Mouse (Mus musculus) heart, embryonic 14.5 days (tissue): ENCODE results near the gene Ube2ql1. TPM values are rescaled to one million over a fixed set of nuclear protein-coding genes. Genes with fewer than 3 reads are reported as not detected.

ENCODE experiments used
- ATAC-seq: fragments of 200-750 bp; cut with Nextera tagmentation; 2 replicates; pipeline ENCODE4 v1.8.0; 2017; ENCODE audit warnings: low read depth, moderate TSS enrichment; ENCODE audit not compliant: insufficient number of reproducible peaks, insufficient read depth, low FRiP score
- H3K27ac ChIP-seq, 2 experiments: fragments of 200-500 bp in 1 of 2; fragments of 300-500 bp in 1 of 2; sonication (generic) in 1 of 2; replicated peaks in 1 of 2; 2 replicates each; pipeline ENCODE4 v1.5.1; 2012 to 2014; ENCODE audit warnings: low read depth in 2 of 2, low read length in 2 of 2, control low read depth in 1 of 2, mild to moderate bottlenecking in 1 of 2, mixed read lengths in 1 of 2; ENCODE audit not compliant: control insufficient read depth in 1 of 2, insufficient read depth in 1 of 2
- H3K27me3 ChIP-seq: fragments of 300-500 bp; sonication (generic); 2 replicates; pipeline ENCODE4 v1.6.1; 2014; ENCODE audit warnings: mild to moderate bottlenecking, low read length, control low read depth; ENCODE audit not compliant: control insufficient read depth, insufficient read depth
- H3K36me3 ChIP-seq: fragments of 300-500 bp; sonication (generic); 2 replicates; pipeline ENCODE4 v1.6.1; 2014; ENCODE audit warnings: mild to moderate bottlenecking, control low read depth, low read length, mixed read lengths; ENCODE audit not compliant: control insufficient read depth, insufficient read depth
- H3K4me1 ChIP-seq, 2 experiments: fragments of 200-500 bp in 1 of 2; fragments of 300-500 bp in 1 of 2; sonication (generic) in 1 of 2; 2 replicates each; pipeline ENCODE4 v1.6.1; 2012 to 2014; ENCODE audit warnings: low read length in 2 of 2, control low read depth in 1 of 2, mixed read lengths in 1 of 2; ENCODE audit not compliant: control insufficient read depth in 2 of 2, insufficient read depth in 2 of 2
- H3K4me2 ChIP-seq: fragments of 300-500 bp; sonication (generic); 2 replicates; pipeline ENCODE4 v1.6.1; 2014; ENCODE audit warnings: mild to moderate bottlenecking, low read length
- H3K4me3 ChIP-seq, 2 experiments: fragments of 200-500 bp in 1 of 2; fragments of 300-500 bp in 1 of 2; sonication (generic) in 1 of 2; 2 replicates each; pipeline ENCODE4 v1.5.1; 2012 to 2014; ENCODE audit warnings: low read length in 2 of 2, mild to moderate bottlenecking in 2 of 2, control low read depth in 1 of 2, low read depth in 1 of 2, moderate library complexity in 1 of 2; ENCODE audit not compliant: control insufficient read depth in 1 of 2, insufficient read depth in 1 of 2
- H3K9ac ChIP-seq: fragments of 300-500 bp; sonication (generic); 2 replicates; pipeline ENCODE4 v1.6.1; 2014; ENCODE audit warnings: mild to moderate bottlenecking, low read length
- H3K9me3 ChIP-seq: fragments of 300-500 bp; sonication (generic); 2 replicates; pipeline ENCODE4 v1.6.1; 2016; ENCODE audit warnings: low read length, control low read depth; ENCODE audit not compliant: control insufficient read depth
- WGBS: fragments of 180-500 bp; shearing (Covaris S2); extraction: QIAGEN DNeasy Blood & Tissue Kit; methylation state at CpG from one replicate; pipeline ENCODE4 v1.1.7; 2014; 5-methylcytosine and 5-hydroxymethylcytosine counted together
- polyA plus RNA-seq: library from polyadenylated mRNA; unstranded; fragments of >200 nt; fragmentation: Nextera tagmentation; extraction: Ambion mirVana; gene quantifications from 2 replicates; pipeline ENCODE4 v1.2.1, GENCODE M21; 2014

Ube2ql1 gene
- polyA plus RNA-seq, 1 experiment from 2014 or later: 1.0 TPM

DNA sequence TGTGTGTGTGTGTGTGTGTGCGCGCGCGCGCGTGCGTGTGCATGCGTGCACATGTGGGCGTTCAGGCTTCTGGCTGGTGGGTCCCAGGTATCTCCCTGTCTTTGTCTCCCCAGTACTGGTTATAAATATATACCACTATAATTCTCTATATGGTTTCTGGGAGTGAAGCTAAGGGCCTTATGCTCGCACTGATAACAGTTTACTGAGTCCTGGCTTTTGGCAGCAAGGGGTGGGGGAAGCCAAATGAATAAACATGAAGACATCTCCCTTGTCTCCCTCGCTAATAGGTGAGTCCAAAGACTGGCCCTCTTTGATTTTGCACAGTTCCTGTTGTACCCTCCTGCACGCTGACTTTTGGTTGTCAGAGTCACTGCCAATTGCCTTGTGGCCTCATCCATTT is 32.2 kb downstream of the Ube2ql1 start:
- ATAC-seq: no peak
- H3K9ac ChIP-seq: no peak overlapping the region
- H3K4me1 ChIP-seq: no peaks in the 10 kb centered on the region
- H3K4me2 ChIP-seq: no peak overlapping the region
- no peaks in the 10 kb centered on the region for H3K9me3 ChIP-seq
- no peaks in the 10 kb centered on the region; the same call in 1 of the 2 replicates for H3K27me3 ChIP-seq
- H3K4me3 ChIP-seq: no peak overlapping the region
- 87% methylated on average over 12 of the region's 12 CpGs for whole genome bisulfite sequencing
- H3K36me3 ChIP-seq: no peaks in the 10 kb centered on the region
- H3K27ac ChIP-seq: no peak overlapping the region

DNA sequence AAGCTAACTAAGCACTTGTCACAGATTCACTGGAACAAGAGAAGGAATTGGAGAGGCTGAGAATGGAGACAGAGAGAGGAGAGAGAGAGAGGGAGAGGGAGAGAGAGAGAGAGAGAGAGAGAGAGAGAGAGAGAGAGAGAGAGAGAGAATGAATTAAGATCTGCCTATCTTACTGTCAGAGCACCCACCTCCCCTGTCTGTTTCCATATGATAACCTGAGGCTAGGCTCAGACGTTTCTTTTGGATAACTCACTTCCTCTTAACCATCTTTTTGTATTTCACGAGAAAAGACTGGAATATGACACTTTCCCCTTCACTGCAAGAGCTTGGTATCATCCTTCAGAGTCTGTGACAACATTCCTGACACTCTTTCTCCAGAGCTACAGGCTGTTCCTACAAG is 32.8 kb downstream of the Ube2ql1 start:
- Histone ChIP-seq H3K4me3 (no peak overlapping the region), H3K9me3 (no peaks in the 10 kb centered on the region), H3K9ac (no peak overlapping the region), H3K4me1 (no peaks in the 10 kb centered on the region), H3K27ac (no peak overlapping the region), H3K4me2 (no peak overlapping the region), H3K36me3 (no peaks in the 10 kb centered on the region), H3K27me3 (no peaks in the 10 kb centered on the region; the same call in 1 of the 2 replicates)
- ATAC-seq: no peak
- WGBS: 13% methylated on average over 2 of the region's 2 CpGs

DNA sequence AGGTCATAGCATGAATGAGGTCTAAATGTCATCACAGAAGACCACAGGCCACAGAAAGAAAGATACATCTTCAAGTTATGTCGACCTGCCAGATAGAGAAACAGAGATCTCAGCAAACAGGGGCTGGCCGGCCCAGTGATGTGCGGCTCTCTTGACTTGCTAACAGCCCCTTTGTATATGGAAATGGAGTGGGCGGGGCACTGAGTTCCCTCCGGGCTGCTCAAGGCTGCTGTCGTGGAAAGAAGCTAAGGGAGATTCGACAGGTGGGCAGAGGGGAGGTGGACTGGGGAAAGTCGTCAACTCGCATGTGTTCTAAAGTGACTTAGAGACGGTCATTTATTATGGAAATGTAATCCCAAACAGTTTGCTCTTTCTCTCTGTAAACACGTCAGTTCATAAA is 36.2 kb downstream of the Ube2ql1 start:
- Histone ChIP-seq H3K27ac (no peak overlapping the region), H3K9me3 (no peaks in the 10 kb centered on the region)
- whole genome bisulfite sequencing: 8% methylated on average over 11 of the region's 11 CpGs

DNA sequence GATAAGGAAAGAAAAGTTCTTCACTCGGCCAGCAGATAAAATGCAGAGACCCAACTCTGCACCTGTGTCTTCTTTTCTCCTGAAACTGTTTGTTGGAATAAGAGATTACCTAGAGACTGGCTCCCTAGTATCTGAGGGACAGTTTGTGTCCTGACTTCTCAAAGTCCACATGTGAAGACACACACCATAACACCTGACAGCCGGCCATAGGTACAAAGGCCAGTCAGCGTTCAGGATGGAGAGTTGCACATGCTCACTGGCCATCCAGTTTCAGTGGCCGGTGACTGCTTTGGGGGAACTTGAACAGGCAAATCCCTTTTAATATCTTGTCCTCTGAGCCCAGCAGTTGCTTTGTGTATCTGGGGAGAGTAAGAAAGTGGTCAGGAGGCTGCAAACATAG is 38.3 kb downstream of the Ube2ql1 start:
- Histone ChIP-seq H3K36me3 (no peaks in the 10 kb centered on the region), H3K27ac (no peak overlapping the region), H3K9ac (no peak overlapping the region), H3K4me3 (no peak overlapping the region), H3K4me1 (no peaks in the 10 kb centered on the region), H3K9me3 (no peaks in the 10 kb centered on the region), H3K4me2 (no peak overlapping the region), H3K27me3 (no peaks in the 10 kb centered on the region; the same call in 1 of the 2 replicates)
- no peak for ATAC-seq
- WGBS: 80% methylated on average over 4 of the region's 4 CpGs

More for the DNA sequence above, 36.2 kb downstream of the Ube2ql1 start:
- Histone ChIP-seq H3K9ac (no peak overlapping the region), H3K4me1 (no peaks in the 10 kb centered on the region), H3K27me3 (no peaks in the 10 kb centered on the region; the same call in 1 of the 2 replicates), H3K36me3 (no peaks in the 10 kb centered on the region), H3K4me2 (no peak overlapping the region), H3K4me3 (no peak overlapping the region)
- ATAC-seq: no peak

DNA sequence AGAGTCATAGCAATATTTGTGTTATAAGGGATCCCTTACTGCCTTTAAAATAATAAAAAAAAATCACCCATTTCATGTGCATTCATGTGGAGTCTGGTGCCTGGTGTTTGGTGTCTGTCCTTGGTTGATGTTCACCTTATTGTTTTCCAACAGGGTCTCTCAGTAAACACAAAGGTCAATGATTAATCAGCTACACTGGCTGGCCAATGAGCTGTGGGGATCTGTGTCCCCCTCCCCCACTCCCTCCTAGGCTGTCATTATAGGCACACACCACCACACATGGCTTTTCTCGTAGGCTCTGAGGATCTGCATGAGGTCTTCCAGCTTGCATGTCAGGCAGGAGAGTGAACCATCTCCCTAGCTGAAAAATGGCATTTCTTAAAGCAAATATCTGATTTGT is 38.9 kb downstream of the Ube2ql1 start:
- Histone ChIP-seq H3K36me3 (no peaks in the 10 kb centered on the region), H3K9ac (no peak overlapping the region), H3K4me2 (no peak overlapping the region), H3K9me3 (no peaks in the 10 kb centered on the region), H3K4me3 (no peak overlapping the region), H3K27me3 (no peaks in the 10 kb centered on the region; the same call in 1 of the 2 replicates), H3K4me1 (no peaks in the 10 kb centered on the region), H3K27ac (no peak overlapping the region)
- ATAC-seq: no peak
- WGBS: 61% methylated on average over 1 of the region's 1 CpGs

DNA sequence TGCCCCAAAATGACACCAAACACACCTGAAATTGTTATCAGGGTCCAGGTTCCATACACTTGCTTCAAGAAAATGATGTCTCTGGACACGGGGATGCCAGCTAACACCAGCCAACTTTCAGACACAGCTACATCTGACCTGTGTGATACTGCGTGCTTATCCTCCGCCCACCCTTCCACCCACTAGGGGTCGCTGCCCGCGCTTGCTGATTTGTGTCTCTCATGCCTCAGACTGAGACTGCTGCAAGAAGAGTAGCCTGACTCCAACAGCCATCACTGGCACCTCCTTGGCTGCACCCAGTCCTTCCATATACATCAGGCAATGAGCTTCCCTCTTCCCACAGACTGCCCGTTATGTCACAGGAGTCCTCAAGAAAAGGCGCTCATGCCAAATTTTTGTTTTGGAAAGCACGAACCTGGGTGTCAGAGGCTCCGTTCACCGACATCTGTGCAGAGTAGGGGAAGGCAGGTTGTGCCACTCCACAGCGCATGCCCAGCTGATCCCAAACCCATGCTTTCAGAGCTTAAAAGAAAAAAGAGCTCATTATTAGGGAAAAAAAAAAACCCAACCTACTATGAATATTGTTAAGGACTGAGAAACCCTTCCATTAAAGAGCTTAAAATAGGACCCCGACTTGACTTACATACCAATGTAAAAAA is 43.2 kb downstream of the Ube2ql1 start:
- no peak overlapping the region for H3K9ac ChIP-seq
- ATAC-seq: no peak
- H3K36me3 ChIP-seq: no peaks in the 10 kb centered on the region
- H3K27ac ChIP-seq: no peak overlapping the region
- no peaks in the 10 kb centered on the region for H3K9me3 ChIP-seq
- no peaks in the 10 kb centered on the region for H3K4me1 ChIP-seq
- no peak overlapping the region for H3K4me2 ChIP-seq
- no peak overlapping the region for H3K4me3 ChIP-seq
- H3K27me3 ChIP-seq: no peaks in the 10 kb centered on the region
- WGBS: 38% methylated on average over 13 of the region's 13 CpGs

DNA sequence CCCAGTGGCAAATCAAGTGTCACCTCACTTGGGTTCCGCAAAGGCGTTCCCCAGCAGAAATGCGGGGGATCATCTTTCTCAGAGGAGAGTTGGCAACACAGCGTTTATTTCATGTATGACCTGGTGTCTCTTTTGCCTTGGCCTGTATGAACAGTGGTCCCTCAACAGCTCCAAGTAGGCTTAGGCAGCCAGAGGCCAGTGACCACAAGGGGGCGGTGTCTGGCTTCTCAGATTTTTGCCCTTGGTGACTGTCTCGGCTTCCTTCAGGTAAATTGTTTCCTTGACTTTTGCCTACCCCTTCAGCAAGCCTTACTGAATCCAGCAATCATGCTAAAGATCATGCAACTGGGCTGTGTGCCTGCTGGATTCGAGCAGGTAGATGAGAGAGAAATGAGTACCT is 48.6 kb downstream of the Ube2ql1 start:
- Histone ChIP-seq H3K9ac (no peak overlapping the region), H3K4me2 (no peak overlapping the region), H3K27ac (no peak overlapping the region), H3K36me3 (no peaks in the 10 kb centered on the region), H3K9me3 (no peaks in the 10 kb centered on the region), H3K27me3 (no peaks in the 10 kb centered on the region), H3K4me1 (no peaks in the 10 kb centered on the region), H3K4me3 (no peak overlapping the region)
- ATAC-seq: no peak
- WGBS: 36% methylated on average over 7 of the region's 7 CpGs

DNA sequence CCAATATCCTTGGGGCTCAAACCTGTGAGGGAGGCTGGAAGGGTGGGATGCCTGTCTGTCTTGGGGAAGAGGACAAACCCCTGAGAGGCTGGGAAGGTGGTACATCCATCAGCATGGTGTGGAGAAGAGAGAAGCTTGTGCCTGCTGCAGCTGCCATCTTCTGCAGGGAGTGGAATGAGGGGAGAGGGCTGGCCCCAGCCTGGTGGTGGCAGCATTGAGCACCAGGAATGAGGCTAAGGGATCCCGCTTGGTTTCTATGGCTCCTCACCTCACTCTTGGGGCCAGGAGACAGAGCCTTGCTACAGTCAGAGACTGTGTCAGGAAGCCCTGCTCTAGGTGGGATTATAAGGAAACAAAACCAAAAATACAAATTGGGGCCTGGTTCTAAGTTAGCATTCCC is 52.7 kb downstream of the Ube2ql1 start:
- Histone ChIP-seq H3K4me2 (no peak overlapping the region), H3K4me3 (no peak overlapping the region), H3K9me3 (no peaks in the 10 kb centered on the region), H3K9ac (no peak overlapping the region), H3K27me3 (no peaks in the 10 kb centered on the region), H3K36me3 (no peaks in the 10 kb centered on the region), H3K27ac (no peak overlapping the region), H3K4me1 (peaks cover 0 to 5% of the 10 kb centered on the region in 2 experiments; a peak in 2 of 4 replicates)
- ATAC-seq: no peak
- 61% methylated on average over 1 of the region's 1 CpGs for WGBS
